Mouse (Mus musculus) Patski (cell line): ENCODE results near the gene Rpl10. TPM values are rescaled to one million over a fixed set of nuclear protein-coding genes. Genes with fewer than 3 reads are reported as not detected.
A peak's percentile ranks its signal among the peaks of the same experiment; 100 is the strongest.

Experiments
- ATAC-seq: fragments of 100-300 bp; one replicate; pipeline ENCODE4 v1.8.0; 2021
- CTCF ChIA-PET: fragments of 350-600 bp; sonication (Branson Sonifier 250); formaldehyde crosslinking; loops from one replicate; lab custom pipeline; 2022; ENCODE audit warnings: inconsistent platforms; lab: Charles Lee
- POLR2A ChIA-PET: fragments of 350-600 bp; sonication (Branson Sonifier 250); formaldehyde crosslinking; loops from one replicate; lab custom pipeline; 2022; ENCODE audit warnings: antibody characterized with exemption, inconsistent platforms; lab: Charles Lee
- DNase-seq: peaks from one replicate; pipeline ENCODE4 v3.0.0-alpha.2; 2011; ENCODE audit warnings: low read depth, low spot score
- H3K27me3 ChIP-seq: fragments of 371-371 bp; one replicate; pipeline ENCODE4 v1.5.1; 2021
- CTCF ChIP-seq: fragments of 100-300 bp; IDR thresholded peaks from one replicate; pipeline ENCODE4 v1.5.1; 2021
- in situ Hi-C: fragments of 300-500 bp; cut with MboI; formaldehyde crosslinking; loops from 3 replicates; pipeline ENCODE4 v1.11.1; 2018; ENCODE audit warnings: low pct_unique_long_range_greater_than_20kb, mixed read lengths
- polyA plus RNA-seq: library from polyadenylated mRNA; unstranded; gene quantifications from one replicate; pipeline ENCODE4 v1.2.3, GENCODE M21; 2021

Rpl10 gene
- polyA plus RNA-seq, 1 experiment from 2014 or later = 1,219 TPM

DNA sequence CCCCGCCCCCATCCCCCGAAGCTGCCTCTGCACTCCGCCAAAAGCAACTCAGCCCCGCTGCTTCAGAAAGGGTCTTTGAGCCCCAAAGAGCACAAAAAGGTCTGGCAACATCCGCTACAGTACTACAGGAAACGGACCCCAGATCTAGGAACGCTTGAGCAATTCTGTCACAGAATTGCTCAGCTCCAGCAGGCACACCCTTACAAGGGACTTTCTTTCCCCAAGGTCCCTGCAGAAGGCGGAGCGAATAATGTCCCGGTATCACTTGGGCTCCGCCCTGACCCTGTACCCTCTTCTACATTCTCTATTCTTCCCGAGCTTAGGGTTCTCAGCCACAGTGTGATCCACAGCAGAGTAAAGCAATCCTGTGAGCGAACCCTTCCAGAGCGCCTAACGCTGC, 23.9 kb upstream of the Rpl10 start:
- ATAC-seq (no peak), DNase-seq (no peak)
- ChIA-PET POLR2A (interaction anchor here (0.6 to 2.1 kb wide), 2 partner anchors 34 to 449 kb away, joined by 3 to 10 read pairs; partner anchors contain the start of gene Taz), CTCF (no interaction called here)
- H3K27me3 ChIP-seq = no peaks in the 10 kb centered on the region
- in situ Hi-C loops = loop anchor here (5.0 kb wide), 2 partner anchors 36 to 166 kb away; partner anchors contain the start of genes Dnase1l1 and Taz
- TF ChIP-seq CTCF = no peak

DNA sequence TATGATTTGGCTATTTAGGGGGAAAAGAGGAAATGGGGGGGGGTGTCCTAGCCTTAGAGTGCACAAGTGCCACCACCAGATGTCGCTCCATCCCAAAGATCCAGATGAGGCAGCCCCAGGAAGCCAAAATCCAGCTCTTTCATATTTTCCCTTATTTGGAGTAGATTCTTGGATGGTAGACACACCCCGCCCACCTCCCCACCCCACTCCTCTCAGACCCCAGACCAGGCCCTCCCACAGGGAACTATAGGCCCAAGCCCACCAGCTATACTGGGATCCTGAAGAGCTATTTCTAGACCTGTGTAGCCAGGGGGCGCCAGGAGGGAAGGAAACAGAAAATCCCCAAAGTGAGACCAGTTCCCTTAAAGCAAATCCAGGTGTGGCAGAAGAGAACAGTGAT, 22.0 kb upstream of the Rpl10 start:
- no peak for ATAC-seq
- POLR2A ChIA-PET = interaction anchor here (0.7 to 1.5 kb wide), 4 partner anchors 23 to 165 kb away, joined by 3 to 4 read pairs (median 3); no protein-coding TSS in a partner anchor
- CTCF ChIA-PET = interaction anchor here (0.7 to 3.7 kb wide), 16 partner anchors 10 to 172 kb away, joined by 3 to 28 read pairs (median 4); partner anchors contain the start of genes Fam3a and Ikbkg
- TF ChIP-seq CTCF = no peak
- no peaks in the 10 kb centered on the region for H3K27me3 ChIP-seq
- no peak for DNase-seq
- in situ Hi-C loops = loop anchor here (5.0 kb wide), 2 partner anchors 34 to 164 kb away; partner anchors contain the start of genes Dnase1l1 and Taz

DNA sequence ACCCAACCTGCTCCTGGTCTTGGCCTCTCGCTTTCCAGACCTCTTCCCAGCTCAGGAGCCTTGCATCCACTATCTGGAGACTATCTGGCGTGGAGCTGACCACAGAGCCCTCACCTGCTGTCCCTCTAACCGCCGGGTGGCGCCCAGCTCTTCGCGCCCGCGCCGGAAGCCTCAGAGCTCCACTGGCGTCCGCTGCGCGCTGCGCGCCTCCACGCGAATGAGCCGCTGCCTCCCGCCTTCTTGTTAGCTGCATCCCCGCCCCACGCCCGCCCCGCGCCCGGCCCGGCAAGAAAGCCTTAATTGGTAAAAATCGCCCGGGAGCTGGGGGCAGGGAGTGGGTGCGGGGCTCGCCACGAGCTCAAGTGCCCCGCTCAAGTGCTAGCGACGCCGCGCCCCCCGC, 21.0 kb upstream of the Rpl10 start, which contains the start of gene Flna:
Gene Flna, minus strand, starts transcription at position 206 of the 400 bp plus-strand sequence.
- TF ChIP-seq CTCF = no peak
- ATAC-seq = no peak
- H3K27me3 ChIP-seq = peaks cover 3% of the 10 kb centered on the region
- in situ Hi-C loops = loop anchor here (5.0 kb wide), 2 partner anchors 33 to 163 kb away; partner anchors contain the start of genes Dnase1l1 and Taz
- ChIA-PET CTCF (interaction anchor here (0.8 to 3.7 kb wide), 8 partner anchors 9 to 164 kb away, joined by 3 to 28 read pairs (median 6); partner anchors contain the start of genes Fam3a and Ikbkg), POLR2A (interaction anchor here (1.5 kb wide), 1 partner anchor 164 kb away, joined by 4 read pairs; no protein-coding TSS in a partner anchor)
- no peak for DNase-seq

DNA sequence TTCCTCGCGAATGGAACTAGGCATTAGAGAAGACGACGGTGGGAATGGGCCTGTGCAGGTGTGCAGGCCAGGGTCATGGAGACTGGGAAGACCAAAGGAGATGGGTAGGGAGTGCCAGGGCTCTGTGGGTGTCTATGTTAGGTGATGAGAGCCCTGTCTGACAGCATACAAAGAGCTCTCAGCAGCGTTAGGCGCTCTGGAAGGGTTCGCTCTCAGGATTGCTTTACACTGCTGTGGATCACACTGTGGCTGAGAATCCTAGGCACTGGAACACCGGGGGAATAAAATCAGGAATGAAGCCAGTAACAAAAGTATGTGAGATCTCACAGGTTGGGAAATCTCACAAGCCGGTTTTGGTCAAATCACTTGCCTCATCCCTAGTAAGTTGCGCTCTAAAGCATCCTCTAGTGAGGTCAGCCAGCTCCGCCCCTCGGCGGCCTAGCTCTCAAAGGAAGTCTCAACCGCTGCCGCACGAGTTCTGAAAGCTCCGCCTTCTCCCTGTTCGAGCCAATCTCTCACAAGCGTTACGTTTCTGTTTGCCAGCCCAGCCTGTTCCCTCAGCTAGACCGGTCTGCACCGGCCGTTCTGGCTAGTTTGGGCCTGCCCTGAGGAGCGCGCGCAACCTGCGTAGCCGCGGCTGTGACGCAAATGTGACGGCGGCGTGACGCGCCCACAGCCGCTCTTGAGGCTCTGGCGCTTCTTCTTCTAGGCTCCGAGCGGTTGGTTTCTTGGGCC, 16.3 kb upstream of the Rpl10 start, which contains the start of gene Emd:
Gene Emd, plus strand, starts transcription at position 535 of the 735 bp plus-strand sequence.
- CTCF ChIA-PET = no interaction called here
- peak; percentile 86 for ATAC-seq
- POLR2A ChIA-PET = interaction anchor here (1.6 kb wide), 1 partner anchor 11 kb away, joined by 5 read pairs; no protein-coding TSS in a partner anchor
- no peak for TF ChIP-seq CTCF
- peaks cover 9% of the 10 kb centered on the region for H3K27me3 ChIP-seq
- DNase-seq = no peak
- in situ Hi-C loops = no loop called here

DNA sequence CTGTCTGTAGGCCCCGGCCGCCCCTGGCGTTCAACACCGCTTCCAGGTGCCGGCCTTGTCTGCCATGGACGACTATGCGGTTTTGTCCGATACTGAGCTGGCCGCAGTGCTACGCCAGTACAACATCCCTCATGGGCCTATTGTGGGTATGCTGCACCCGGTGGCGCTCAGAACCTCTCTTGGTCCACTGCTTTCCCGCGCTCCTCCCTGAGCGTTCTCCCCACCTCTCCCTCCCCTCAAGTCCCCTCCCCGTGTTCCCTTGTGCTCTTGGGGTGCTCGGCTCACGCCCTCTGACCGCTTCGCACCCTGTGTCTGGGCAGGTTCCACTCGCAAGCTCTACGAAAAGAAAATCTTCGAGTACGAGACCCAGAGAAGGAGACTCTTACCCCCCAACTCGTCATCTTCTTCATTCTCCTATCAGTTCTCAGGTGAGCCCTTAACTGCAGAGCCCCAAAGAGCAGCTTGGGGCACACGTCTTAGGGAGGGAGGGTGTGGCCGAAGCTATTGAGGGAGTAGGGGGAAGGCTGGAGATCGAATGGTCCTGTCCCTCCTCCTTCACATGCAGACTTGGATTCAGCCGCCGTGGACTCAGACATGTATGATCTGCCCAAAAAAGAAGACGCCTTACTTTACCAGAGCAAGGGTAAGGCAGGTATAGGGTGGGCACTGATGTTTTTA, 15.6 kb upstream of the Rpl10 start:
- no peak for TF ChIP-seq CTCF
- ChIA-PET CTCF (no interaction called here), POLR2A (interaction anchor here (1.6 kb wide), 1 partner anchor 12 kb away, joined by 5 read pairs; no protein-coding TSS in a partner anchor)
- in situ Hi-C loops = no loop called here
- DNase-seq = no peak
- H3K27me3 ChIP-seq = peaks cover 9% of the 10 kb centered on the region
- ATAC-seq = peak; percentile 28

DNA sequence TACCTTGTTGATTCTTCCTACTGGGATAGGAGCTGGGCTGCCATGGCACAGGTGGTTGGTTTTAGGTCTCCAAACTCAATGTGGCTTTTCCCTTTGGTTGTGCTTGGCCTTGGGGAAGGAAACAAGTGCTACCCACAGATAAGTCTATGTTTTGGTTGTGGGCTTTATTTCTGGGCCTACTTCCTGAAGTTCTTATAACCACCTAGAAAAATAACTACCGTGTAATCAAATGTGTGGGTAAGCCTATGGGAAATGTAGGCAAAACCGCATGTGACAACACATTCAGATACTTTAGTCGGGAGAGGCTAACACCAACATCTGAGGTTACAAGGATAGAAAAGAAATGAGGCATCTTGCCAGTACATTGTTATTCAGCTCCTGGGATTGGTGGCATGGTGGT, 12.9 kb upstream of the Rpl10 start:
- DNase-seq = no peak
- CTCF ChIA-PET = interaction anchor here (1.3 kb wide), 1 partner anchor 8 kb away, joined by 5 read pairs; the partner anchor contains the start of gene Flna
- H3K27me3 ChIP-seq = peaks cover 9% of the 10 kb centered on the region
- in situ Hi-C loops = no loop called here
- TF ChIP-seq CTCF = no peak
- ATAC-seq = no peak
- POLR2A ChIA-PET = interaction anchor here (1.3 kb wide), 1 partner anchor 13 kb away, joined by 5 read pairs; the partner anchor contains the start of gene Rpl10

DNA sequence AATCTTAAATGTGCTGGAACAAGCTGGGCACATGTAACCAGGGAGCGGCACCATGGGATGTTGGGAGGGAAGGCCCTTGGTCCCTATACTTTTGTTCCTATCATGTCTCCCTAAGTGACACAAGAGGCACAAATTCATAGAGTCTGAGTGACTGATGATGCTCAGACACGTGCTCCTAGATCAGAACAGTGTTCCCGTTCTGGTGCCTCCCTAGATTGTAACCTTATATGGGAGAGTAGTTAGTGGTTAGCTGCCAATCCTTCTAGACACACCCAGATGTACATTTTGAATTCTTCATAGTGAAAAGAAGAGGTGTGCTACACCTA, 913 bp upstream of the Rpl10 start:
- TF ChIP-seq CTCF = no peak
- ChIA-PET POLR2A (interaction anchor here (1.0 to 1.7 kb wide), 3 partner anchors 8 to 269 kb away, joined by 3 to 7 read pairs (median 3); no protein-coding TSS in a partner anchor), CTCF (interaction anchor here (1.4 to 1.6 kb wide), 2 partner anchors 13 to 21 kb away, joined by 5 read pairs; no protein-coding TSS in a partner anchor)
- H3K27me3 ChIP-seq = no peaks in the 10 kb centered on the region
- in situ Hi-C loops = no loop called here
- DNase-seq (no peak), ATAC-seq (peak; percentile 9)

DNA sequence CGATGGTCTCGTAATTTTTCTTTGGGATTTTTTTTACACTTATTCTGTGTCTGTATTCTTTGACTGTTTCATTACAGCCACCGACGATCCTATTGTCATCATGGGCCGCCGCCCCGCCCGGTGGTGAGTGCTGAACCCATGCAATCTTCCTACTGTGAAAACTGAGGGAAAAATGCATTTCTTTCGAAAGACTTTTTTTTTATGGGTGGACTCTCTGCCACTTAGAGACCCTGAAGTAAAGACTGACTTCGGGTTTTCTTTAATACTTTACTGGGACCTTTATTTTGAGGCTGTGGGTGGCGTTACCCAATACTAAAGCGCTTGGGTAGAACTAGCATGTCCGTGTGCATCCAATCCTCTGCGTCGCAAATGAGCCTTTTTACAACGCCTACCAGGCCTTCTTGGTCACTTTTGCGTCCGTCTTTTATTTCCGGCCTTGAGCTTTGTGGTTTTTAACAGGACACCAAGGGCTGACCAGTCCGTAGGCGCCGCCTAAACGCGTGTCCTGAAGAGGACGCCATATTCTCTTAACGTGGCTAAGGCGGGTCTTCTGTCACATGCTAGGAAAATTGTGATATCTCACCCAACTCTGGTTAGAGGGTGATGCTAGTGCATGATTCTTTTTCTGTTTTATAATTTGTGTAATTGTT, 415 bp downstream of the Rpl10 start:
- CTCF ChIA-PET = no interaction called here
- in situ Hi-C loops = no loop called here
- ATAC-seq = no peak
- POLR2A ChIA-PET = interaction anchor here (0.6 to 1.7 kb wide), 5 partner anchors 10 to 25 kb away, joined by 3 to 8 read pairs (median 7); no protein-coding TSS in a partner anchor
- H3K27me3 ChIP-seq = no peaks in the 10 kb centered on the region
- TF ChIP-seq CTCF = no peak
- DNase-seq = no peak

DNA sequence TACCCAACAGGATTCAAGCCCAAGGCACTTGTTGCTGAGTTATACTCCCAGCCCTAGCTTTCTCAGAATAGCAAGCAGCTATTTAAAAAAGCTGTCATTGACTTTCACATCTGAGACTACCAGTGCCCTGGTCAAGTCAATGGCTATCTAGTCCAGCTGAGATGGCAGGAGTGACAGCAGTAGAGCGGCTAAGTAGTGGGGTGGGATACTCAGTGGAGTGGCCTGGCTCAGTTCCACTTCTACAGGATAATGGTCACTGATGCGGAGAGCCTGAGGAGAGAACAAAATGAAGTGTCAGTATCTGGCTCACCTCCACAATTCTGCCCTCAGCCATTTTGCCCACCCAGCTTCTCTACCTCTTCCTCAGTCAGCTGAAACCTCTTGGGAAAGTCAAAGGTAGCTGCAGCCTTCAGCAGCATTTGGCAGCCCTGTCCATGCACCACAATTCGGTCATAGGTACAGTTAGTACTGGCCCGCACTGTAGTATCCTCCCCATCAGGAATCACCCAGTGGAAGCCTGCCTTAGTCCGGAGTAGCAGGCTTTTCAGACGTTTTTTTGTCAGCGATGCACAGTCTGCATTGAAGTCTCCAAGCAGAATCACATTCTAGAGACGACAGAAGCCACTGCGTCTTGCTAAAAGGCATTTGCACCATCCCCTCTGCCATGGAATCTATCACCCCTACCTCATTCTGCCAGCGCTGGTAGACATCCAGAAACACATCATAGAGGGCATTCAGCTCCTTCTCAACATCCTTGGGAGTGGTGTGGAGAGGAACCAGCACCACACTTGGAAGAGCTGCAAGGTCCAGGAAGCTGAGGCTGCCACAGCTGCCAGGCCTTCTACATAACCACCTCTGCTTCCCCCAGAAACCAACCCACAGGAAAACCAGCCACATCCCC, 3.1 kb downstream of the Rpl10 start:
- ChIA-PET POLR2A (interaction anchor here (0.9 kb wide), 1 partner anchor 8 kb away, joined by 3 read pairs; the partner anchor contains the start of gene Taz), CTCF (interaction anchor here (1.1 kb wide), 1 partner anchor 17 kb away, joined by 3 read pairs; no protein-coding TSS in a partner anchor)
- DNase-seq (no peak), ATAC-seq (no peak)
- no peak for TF ChIP-seq CTCF
- in situ Hi-C loops = no loop called here
- peaks cover 2% of the 10 kb centered on the region for H3K27me3 ChIP-seq
